Mouse (Mus musculus) heart, postnatal 0 days (tissue): ENCODE data around the gene Hist1h2bj.
A peak's percentile ranks its signal among the peaks of the same experiment; 100 is the strongest.
"Not testable (repeated sequence)": the region's sequence is repeated elsewhere in the genome, so short reads cannot be mapped to it uniquely, and the experiment has no call there.

Experiments used
- CTCF ChIP-seq: IDR thresholded peaks from 2 replicates; pipeline ENCODE4 v1.5.1; 2016; ENCODE audit warnings: antibody characterized with exemption, control low read depth, low read depth
- EP300 ChIP-seq: IDR thresholded peaks from 2 replicates; pipeline ENCODE4 v1.6.1; 2016; ENCODE audit warnings: antibody characterized with exemption, low read depth

GRCm38 (mm10) chr13:22041142-22041536, 1.9 kb upstream of the Hist1h2bj start, which contains the start of gene Hist1h4i:
- TF ChIP-seq CTCF, result not testable (repeated sequence)
- peak; percentile 78 for TF ChIP-seq EP300
